Mouse (Mus musculus): ENCODE measurements around the gene Nutm1. TPM values are rescaled to one million over a fixed set of nuclear protein-coding genes. Genes with fewer than 3 reads are reported as not detected.

Gene Nutm1
- polyA plus RNA-seq, 1 experiment from 2014 or later: 0.04 TPM

DNA sequence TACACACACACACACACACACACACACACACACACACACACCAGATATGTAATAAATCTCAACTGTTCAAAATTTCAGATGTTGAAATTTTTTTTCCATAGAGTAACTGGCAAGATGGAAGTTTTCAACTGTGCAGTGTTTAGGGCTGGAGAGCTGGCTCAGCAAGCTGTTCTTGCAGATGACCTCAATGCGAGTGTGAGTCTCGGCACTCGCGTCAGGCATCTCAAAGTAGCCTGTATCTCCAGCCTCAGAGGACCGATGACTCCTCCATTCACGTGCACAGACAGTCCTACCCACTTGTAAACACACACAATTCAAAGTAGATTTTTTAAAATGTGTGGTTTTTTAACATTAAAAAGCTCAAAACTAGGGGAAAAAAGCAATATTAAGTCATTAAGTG is 14.4 kb upstream of the Nutm1 start:
- H3K27ac ChIP-seq: no peak overlapping the region
- H3K9me3 ChIP-seq: no peaks in the 10 kb centered on the region
- no peaks in the 10 kb centered on the region for H3K27me3 ChIP-seq (replicated peaks)
- H3K36me3 ChIP-seq: no peaks in the 10 kb centered on the region
- H3K4me3 ChIP-seq (replicated peaks): no peak overlapping the region
- H3K4me1 ChIP-seq: no peaks in the 10 kb centered on the region
- no peak overlapping the region for H3K9ac ChIP-seq
- no peak overlapping the region for H3K4me2 ChIP-seq
- WGBS: 83% methylated on average over 6 of the region's 6 CpGs
- no peak for ATAC-seq (ENCODE audit: insufficient read depth, low FRiP score, low read depth)

DNA sequence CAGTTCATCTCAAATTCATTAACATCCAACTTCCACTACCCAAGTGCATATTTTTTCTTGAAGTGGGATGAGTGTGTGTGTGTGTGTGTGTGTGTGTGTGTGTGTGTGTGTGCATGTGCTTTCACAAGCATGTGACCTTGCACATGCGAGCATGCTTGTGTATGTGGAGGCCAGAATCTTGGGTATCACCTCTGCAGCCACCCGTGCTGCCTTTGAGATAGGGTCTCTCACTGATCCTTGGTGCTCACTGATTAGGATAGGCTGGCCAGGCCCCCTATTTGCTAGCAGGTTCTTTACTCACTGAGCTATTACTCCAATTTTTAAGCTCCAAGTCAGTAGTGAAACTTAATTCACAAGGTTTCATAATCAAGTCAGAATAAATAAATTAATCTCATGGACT is 13.8 kb upstream of the Nutm1 start:
- 72% methylated on average over 2 of the region's 2 CpGs for WGBS
- no peak for ATAC-seq (ENCODE audit: insufficient read depth, low FRiP score, low read depth)
- H3K36me3 ChIP-seq: no peaks in the 10 kb centered on the region

DNA sequence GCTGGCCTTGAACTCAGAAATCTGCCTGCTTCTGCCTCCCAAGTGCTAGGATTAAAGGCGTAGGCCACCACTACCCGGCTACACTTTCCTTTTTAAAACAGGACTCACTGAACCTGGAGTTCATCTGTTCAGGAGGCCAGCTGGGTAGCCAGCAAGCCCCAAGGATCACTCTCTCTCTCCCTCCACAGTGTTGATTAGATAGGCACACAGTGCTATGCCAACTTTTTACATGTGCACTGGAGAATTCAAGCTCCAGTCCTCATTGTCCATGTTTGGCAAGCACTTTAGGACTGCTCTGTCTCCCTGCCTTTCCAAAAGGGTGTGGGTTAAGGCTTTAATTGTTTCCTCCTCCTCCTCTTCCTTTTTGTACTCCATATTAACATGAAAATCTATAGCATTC is 10.9 kb upstream of the Nutm1 start:
- ATAC-seq (ENCODE audit: insufficient read depth, low FRiP score, low read depth): no peak
- WGBS: 78% methylated on average over 2 of the region's 2 CpGs
- H3K4me1 ChIP-seq: no peaks in the 10 kb centered on the region
- H3K27ac ChIP-seq: no peak overlapping the region
- H3K4me2 ChIP-seq: no peak overlapping the region
- no peaks in the 10 kb centered on the region for H3K9me3 ChIP-seq
- no peaks in the 10 kb centered on the region for H3K36me3 ChIP-seq
- no peak overlapping the region for H3K9ac ChIP-seq
- H3K4me3 ChIP-seq (replicated peaks): no peak overlapping the region
- H3K27me3 ChIP-seq (replicated peaks): no peaks in the 10 kb centered on the region

More for the DNA sequence above, 13.8 kb upstream of the Nutm1 start:
- no peaks in the 10 kb centered on the region for H3K4me1 ChIP-seq
- H3K9me3 ChIP-seq: no peaks in the 10 kb centered on the region
- H3K27ac ChIP-seq: no peak overlapping the region
- H3K9ac ChIP-seq: no peak overlapping the region
- H3K27me3 ChIP-seq (replicated peaks): no peaks in the 10 kb centered on the region
- no peak overlapping the region for H3K4me3 ChIP-seq (replicated peaks)
- no peak overlapping the region for H3K4me2 ChIP-seq

DNA sequence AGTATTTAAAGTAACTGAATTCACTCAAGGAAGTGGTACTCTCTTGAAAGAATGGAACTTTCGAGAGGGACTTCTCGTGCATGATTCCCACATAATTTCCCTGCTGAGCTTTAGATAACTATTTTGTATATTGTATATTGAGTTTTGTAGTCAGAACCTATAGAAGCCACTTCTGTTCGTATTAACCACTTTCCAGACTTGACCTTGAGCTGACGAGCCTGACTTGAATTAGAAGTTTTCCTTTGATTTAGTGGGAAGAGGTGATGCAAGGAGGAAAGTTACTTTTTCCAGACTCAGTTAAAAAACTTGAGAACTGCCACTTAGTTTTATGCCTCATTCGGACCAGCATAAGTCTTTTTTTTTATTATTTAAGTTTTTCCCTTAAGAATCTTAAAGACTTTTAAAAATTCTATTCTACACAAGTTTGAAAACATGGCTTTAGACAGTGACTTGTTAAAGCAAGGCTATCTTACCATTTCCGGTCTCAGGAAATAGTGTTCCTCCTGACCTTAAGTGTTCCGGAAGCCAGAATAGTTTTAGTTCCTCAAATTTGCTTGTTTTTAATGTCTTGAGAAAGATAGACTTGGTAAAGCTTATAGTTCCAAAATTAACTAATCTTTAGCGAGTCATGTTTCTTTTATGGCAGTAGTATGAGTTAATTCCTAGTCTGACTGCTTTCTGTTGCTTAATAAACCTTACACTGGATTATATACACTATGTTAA is 8.6 kb upstream of the Nutm1 start:
- Histone ChIP-seq H3K27ac (no peak overlapping the region), H3K4me1 (peaks cover 8% of the 10 kb centered on the region), H3K27me3 (replicated peaks) (no peaks in the 10 kb centered on the region), H3K36me3 (no peaks in the 10 kb centered on the region), H3K4me2 (peak overlapping the region; percentile 76), H3K9me3 (no peaks in the 10 kb centered on the region), H3K4me3 (replicated peaks) (peak overlapping the region; percentile 78; the same call in 1 of the 2 replicates), H3K9ac (no peak overlapping the region)
- no peak for ATAC-seq (ENCODE audit: insufficient read depth, low FRiP score, low read depth)
- 67% methylated on average over 8 of the region's 8 CpGs for WGBS

DNA sequence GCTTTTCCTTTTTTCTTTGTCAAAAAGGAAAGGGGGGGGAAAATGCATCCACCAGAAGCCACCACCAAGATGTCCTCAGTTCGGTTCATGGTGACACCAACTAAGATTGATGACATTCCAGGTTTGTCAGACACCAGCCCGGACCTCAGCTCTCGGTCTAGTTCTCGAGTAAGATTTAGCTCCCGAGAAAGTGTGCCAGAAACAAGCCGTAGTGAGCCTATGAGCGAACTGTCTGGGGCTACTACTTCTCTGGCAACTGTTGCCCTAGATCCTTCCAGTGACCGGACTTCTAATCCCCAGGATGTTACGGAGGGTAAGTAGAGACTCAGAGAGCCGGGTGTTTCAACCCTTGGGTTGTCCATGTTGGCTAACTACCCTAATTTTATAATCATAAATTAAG is 7.7 kb upstream of the Nutm1 start:
- H3K9me3 ChIP-seq: no peaks in the 10 kb centered on the region
- ATAC-seq (ENCODE audit: insufficient read depth, low FRiP score, low read depth): no peak
- peak overlapping the region; percentile 78 for H3K4me3 ChIP-seq (replicated peaks)
- H3K9ac ChIP-seq: no peak overlapping the region
- H3K27ac ChIP-seq: no peak overlapping the region
- peak overlapping the region; percentile 76 for H3K4me2 ChIP-seq
- peaks cover 10% of the 10 kb centered on the region for H3K4me1 ChIP-seq
- 24% methylated on average over 10 of the region's 10 CpGs for WGBS
- H3K36me3 ChIP-seq: no peaks in the 10 kb centered on the region
- no peaks in the 10 kb centered on the region for H3K27me3 ChIP-seq (replicated peaks)

DNA sequence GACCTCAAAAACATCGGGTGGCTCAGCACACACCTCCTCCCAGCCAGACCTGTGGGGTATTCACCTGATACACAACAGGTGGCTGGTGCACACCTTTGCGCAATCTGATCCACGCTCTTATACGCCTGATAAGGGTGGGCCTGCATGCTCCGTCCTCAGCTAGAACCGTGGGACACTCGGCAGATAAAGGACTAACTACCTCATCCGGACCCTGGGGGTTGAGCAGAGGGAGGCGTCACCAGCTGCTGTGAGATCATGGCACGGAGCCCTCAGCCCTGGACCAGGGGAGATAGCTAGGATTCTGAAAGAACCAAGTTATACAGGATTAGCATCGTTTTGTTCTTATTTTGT is 7.1 kb upstream of the Nutm1 start, which contains the start of gene Gm21985:
Gene Gm21985, plus strand, starts transcription at position 73 of the 351 bp plus-strand sequence.
- peak within 1 kb of the TSS; percentile 78 for H3K4me3 ChIP-seq (replicated peaks)
- under 1% methylated on average over 11 of the region's 11 CpGs for WGBS
- H3K9me3 ChIP-seq: no peaks in the 10 kb centered on the region
- peaks cover 10% of the 10 kb centered on the region for H3K4me1 ChIP-seq
- peak within 1 kb of the TSS; percentile 76 for H3K9ac ChIP-seq
- H3K36me3 ChIP-seq: no peaks in the 10 kb centered on the region
- H3K27ac ChIP-seq: peak within 1 kb of the TSS; percentile 79
- H3K4me2 ChIP-seq: peak within 1 kb of the TSS; percentile 76
- H3K27me3 ChIP-seq (replicated peaks): no peaks in the 10 kb centered on the region
- ATAC-seq (ENCODE audit: insufficient read depth, low FRiP score, low read depth): peak; percentile 36

DNA sequence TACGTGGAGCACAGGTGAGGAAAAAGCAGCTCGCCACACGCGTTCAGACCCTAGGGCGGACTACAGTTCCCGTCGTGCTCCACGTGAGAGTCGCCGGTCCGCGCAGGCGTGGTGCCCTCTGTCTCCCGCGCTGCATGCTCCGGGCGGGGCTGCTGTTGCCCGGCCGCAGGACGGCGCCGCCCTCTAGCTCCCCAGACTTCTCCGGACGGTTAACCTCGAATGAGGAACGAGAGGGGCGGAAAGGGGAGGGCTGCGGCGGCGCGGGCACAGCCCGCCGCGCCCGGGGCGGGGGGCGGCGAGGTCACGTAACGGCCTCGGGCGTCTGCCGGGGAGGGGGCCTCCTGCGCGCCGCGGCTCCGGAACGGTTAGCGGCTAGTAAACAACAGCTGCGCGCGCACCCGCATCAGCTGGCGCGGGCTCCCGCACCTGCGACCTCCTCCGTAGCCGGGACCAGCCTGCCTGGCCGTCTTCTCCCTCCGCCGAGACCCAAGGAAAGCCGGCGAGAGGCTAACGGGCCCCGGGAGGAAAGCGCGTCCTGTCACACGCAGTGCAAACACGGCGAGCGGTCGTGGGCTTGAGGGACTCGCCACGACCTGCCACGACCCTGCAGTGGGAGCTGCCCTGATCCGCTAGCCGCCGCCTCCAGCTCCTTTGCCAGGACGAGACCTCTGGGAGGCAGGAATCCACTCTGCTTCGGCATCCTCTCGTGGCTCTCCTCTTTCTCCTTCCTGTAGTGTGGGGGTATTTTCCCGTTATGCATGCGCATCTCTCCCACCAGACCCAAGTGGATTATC is 6.6 kb upstream of the Nutm1 start, which contains the start of gene Slc12a6:
Gene Slc12a6, plus strand, starts transcription at position 378 of the 794 bp plus-strand sequence.
- Histone ChIP-seq H3K36me3 (no peaks in the 10 kb centered on the region), H3K9me3 (no peaks in the 10 kb centered on the region), H3K9ac (peak within 1 kb of the TSS; percentile 76), H3K4me2 (peak within 1 kb of the TSS; percentile 76), H3K27me3 (replicated peaks) (no peaks in the 10 kb centered on the region), H3K4me3 (replicated peaks) (peak within 1 kb of the TSS; percentile 78), H3K4me1 (peaks cover 10% of the 10 kb centered on the region), H3K27ac (peak within 1 kb of the TSS; percentile 79)
- under 1% methylated on average over 85 of the region's 85 CpGs for WGBS
- ATAC-seq (ENCODE audit: insufficient read depth, low FRiP score, low read depth): peak; percentile 96

DNA sequence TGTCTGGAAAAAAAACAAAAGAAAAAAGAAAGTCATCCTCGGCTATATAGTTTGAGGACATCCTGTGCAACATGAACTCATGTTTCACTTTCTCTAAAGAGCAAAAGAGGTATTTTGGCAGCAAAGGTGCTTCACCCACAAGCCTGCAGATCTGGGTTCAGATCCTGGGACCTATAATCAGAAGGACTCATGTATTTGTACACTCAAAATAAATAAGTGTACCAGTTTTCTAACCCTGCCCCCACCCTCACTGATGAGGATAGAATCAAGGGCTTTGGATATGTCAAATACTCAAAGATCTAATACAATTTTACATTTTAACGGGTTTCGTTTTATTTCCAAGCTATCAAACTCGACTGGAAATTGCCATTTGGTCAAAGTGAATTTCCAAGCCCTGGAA is 5.3 kb upstream of the Nutm1 start:
- 74% methylated on average over 4 of the region's 4 CpGs for WGBS
- H3K27ac ChIP-seq: no peak overlapping the region

DNA sequence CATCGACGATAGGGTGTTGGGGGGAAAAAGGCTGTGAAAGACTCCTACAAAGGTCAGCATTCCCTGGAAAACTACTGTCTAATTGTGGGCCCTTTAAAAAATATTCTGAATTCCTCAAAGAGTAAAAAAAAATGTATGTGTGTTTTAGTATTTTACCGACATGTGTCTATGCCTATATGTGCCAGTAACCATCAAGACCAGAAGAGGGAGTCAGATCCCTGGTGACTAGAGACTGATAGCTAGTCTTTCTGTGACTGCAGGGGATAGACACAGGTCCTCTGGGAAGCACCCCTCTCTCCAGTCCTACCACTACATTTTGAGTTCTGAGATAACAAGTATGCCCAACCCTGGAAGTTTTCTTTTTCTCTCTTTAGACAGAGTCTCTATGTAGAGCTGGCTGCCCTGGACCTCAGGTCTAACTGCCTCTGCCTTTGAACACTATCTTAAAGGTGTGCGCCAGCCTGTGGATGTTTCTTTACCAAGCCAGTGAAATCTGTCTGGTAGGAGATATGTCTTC is 3.7 kb upstream of the Nutm1 start:
- H3K4me2 ChIP-seq: peak overlapping the region; percentile 68
- WGBS: 35% methylated on average over 4 of the region's 4 CpGs
- ATAC-seq (ENCODE audit: insufficient read depth, low FRiP score, low read depth): no peak
- H3K36me3 ChIP-seq: no peaks in the 10 kb centered on the region
- no peaks in the 10 kb centered on the region for H3K27me3 ChIP-seq (replicated peaks)
- peak overlapping the region; percentile 57 for H3K4me3 ChIP-seq (replicated peaks)
- H3K27ac ChIP-seq: no peak overlapping the region
- H3K4me1 ChIP-seq: peaks cover 10% of the 10 kb centered on the region
- H3K9ac ChIP-seq: peak overlapping the region; percentile 33; the same call in 1 of the 2 replicates
- no peaks in the 10 kb centered on the region for H3K9me3 ChIP-seq

More for the DNA sequence above, 5.3 kb upstream of the Nutm1 start:
- no peak overlapping the region for H3K9ac ChIP-seq
- no peak overlapping the region for H3K4me3 ChIP-seq (replicated peaks)
- no peaks in the 10 kb centered on the region for H3K36me3 ChIP-seq
- no peak for ATAC-seq (ENCODE audit: insufficient read depth, low FRiP score, low read depth)
- H3K27me3 ChIP-seq (replicated peaks): no peaks in the 10 kb centered on the region
- H3K4me2 ChIP-seq: no peak overlapping the region
- H3K4me1 ChIP-seq: peaks cover 10% of the 10 kb centered on the region
- H3K9me3 ChIP-seq: no peaks in the 10 kb centered on the region

DNA sequence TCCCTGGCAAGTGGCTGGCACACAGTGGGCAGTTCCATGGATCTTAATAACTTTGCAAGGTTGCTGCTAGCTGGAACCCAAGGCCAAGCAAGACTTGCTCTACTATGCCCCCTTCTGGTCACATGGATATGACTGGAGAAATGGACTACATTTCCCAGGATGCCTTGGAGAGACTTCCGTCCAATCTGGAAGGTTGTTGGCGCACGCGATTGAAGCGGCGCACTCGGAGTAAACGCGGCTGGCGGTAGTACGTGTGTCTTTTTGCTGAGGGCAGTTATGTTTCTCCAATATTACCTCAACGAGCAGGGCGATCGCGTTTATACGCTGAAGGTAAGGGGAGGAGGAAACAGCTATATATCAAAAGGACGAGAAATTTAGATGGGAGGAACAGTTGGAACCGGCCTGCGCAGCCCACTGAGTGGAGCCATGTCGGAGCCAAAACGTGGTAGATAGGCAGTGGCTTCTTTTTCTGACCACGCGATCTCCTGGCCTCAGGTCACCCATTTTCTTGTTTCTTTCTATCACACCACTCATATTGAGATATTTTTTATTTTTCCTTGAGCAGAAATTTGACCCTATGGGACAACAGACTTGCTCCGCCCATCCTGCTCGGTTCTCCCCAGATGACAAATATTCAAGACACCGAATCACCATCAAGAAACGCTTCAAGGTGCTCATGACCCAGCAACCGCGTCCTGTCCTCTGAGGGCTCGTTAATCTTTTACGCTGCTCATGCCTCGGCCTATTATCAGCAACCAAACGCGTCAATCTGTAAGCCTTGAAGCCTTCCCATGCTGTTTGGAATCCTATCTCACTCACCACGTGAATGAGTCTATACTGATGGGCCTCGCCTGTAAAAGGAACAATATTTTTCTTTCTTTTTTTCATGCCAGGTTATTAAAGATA is 2.9 kb upstream of the Nutm1 start, which contains the start of gene Nop10:
Gene Nop10, plus strand, starts transcription at position 179 of the 906 bp plus-strand sequence.
- no peaks in the 10 kb centered on the region for H3K9me3 ChIP-seq
- peak within 1 kb of the TSS; percentile 33 for H3K9ac ChIP-seq
- under 1% methylated on average over 36 of the region's 36 CpGs for WGBS
- peak within 1 kb of the TSS; percentile 68 for H3K4me2 ChIP-seq
- H3K4me1 ChIP-seq: peaks cover 10% of the 10 kb centered on the region
- H3K27ac ChIP-seq: peak within 1 kb of the TSS; percentile 74
- peak; percentile 60; the same call in 1 of the 2 replicates for ATAC-seq (ENCODE audit: insufficient read depth, low FRiP score, low read depth)
- H3K27me3 ChIP-seq (replicated peaks): no peaks in the 10 kb centered on the region
- H3K36me3 ChIP-seq: no peaks in the 10 kb centered on the region
- peak within 1 kb of the TSS; percentile 57 for H3K4me3 ChIP-seq (replicated peaks)
